Mouse (Mus musculus) limb, embryonic 12.5 days (tissue): ENCODE data around the gene Actn1. TPM values are rescaled to one million over a fixed set of nuclear protein-coding genes. Genes with fewer than 3 reads are reported as not detected.
A peak's percentile ranks its signal among the peaks of the same experiment; 100 is the strongest.

Source experiments
- ATAC-seq: fragments of 200-750 bp; cut with Nextera tagmentation; 2 replicates; pipeline ENCODE4 v1.8.0; 2017; ENCODE audit warnings: low read depth, moderate TSS enrichment; ENCODE audit not compliant: insufficient number of reproducible peaks, insufficient read depth, low FRiP score, low TSS enrichment
- H3K27ac ChIP-seq: fragments of 300-500 bp; sonication (generic); 2 replicates; pipeline ENCODE4 v1.5.1; 2016; ENCODE audit warnings: mild to moderate bottlenecking, moderate library complexity
- H3K27me3 ChIP-seq: fragments of 300-500 bp; sonication (generic); 2 replicates; pipeline ENCODE4 v1.6.1; 2016; ENCODE audit warnings: mild to moderate bottlenecking, moderate library complexity
- H3K36me3 ChIP-seq: fragments of 300-500 bp; sonication (generic); 2 replicates; pipeline ENCODE4 v1.6.1; 2016; ENCODE audit warnings: mild to moderate bottlenecking, moderate library complexity
- H3K4me1 ChIP-seq: fragments of 300-500 bp; sonication (generic); replicated peaks from 2 replicates; pipeline ENCODE4 v1.6.1; 2016
- H3K4me2 ChIP-seq: fragments of 300-500 bp; sonication (generic); 2 replicates; pipeline ENCODE4 v1.6.1; 2016; ENCODE audit warnings: mild to moderate bottlenecking, moderate library complexity
- H3K4me3 ChIP-seq: fragments of 300-500 bp; sonication (generic); replicated peaks from 2 replicates; pipeline ENCODE4 v1.5.1; 2016; ENCODE audit warnings: mild to moderate bottlenecking
- H3K9ac ChIP-seq: fragments of 300-500 bp; sonication (generic); replicated peaks from 2 replicates; pipeline ENCODE4 v1.6.1; 2016; ENCODE audit warnings: mild to moderate bottlenecking, moderate library complexity
- H3K9me3 ChIP-seq: fragments of 300-500 bp; sonication (generic); 2 replicates; pipeline ENCODE4 v1.6.1; 2016; ENCODE audit warnings: mild to moderate bottlenecking, moderate library complexity
- WGBS: fragments of 180-500 bp; shearing (Covaris S2); methylation state at CpG from one replicate; pipeline ENCODE4 v1.1.7; 2016; 5-methylcytosine and 5-hydroxymethylcytosine counted together
- polyA plus RNA-seq: library from polyadenylated mRNA; unstranded; fragments of >200 nt; fragmentation: Nextera tagmentation; extraction: Ambion mirVana; gene quantifications from 2 replicates; pipeline ENCODE4 v1.2.1, GENCODE M21; 2016

Gene Actn1
- polyA plus RNA-seq, 1 experiment from 2014 or later, result 42.0 TPM

DNA sequence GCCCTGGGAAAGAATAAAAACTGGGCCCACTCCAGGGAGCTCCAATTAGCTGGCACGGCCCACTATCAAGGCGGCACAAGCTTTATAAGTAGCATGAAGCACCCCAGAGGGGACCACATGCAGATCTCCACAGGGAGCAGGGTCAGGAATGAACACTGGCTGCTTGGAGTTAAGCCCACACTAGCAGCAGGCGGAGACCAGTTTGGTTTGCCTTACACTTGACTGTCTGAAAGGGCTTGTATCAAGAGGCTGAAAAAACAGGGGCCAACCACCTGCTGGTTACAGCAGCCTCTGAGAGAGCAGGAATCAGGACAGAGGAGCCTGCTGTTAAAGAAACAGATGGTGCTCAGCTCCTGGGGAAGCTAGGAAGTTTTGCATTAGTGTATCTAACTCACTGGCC is 32.3 kb downstream of the Actn1 start:
- no peaks in the 10 kb centered on the region for H3K27me3 ChIP-seq
- no peak overlapping the region for H3K4me3 ChIP-seq
- no peak overlapping the region; the same call in 1 of the 2 replicates for H3K9ac ChIP-seq
- ATAC-seq, result 0 out of 2 replicates have a peak, but pooled peaks have one; percentile 11
- H3K4me1 ChIP-seq, result peaks cover 97% of the 10 kb centered on the region
- no peaks in the 10 kb centered on the region for H3K36me3 ChIP-seq
- H3K9me3 ChIP-seq, result no peaks in the 10 kb centered on the region
- 17% methylated on average over 3 of the region's 3 CpGs for WGBS
- peak overlapping the region; percentile 97 for H3K27ac ChIP-seq
- H3K4me2 ChIP-seq, result peak overlapping the region; percentile 5

DNA sequence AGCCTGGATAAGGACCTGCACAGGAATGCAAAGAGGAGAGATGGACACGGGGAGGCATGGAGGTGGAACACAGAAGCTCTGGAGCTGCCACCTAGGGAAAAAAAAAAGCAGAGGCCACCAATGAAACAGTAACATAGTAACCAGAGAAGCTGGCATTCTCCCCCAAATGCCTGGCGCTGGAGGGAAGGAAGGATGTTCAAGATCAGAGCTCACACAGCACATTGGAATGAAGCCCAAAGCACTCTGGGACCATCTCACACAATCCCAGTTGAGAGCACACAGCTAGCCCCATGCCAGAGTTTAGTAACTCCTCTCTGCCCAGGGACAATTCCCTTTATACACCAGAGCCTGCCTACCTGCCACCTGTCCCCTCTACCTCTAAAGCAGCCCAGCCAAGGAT is 34.1 kb downstream of the Actn1 start:
- no peak overlapping the region for H3K27ac ChIP-seq
- no peak for ATAC-seq
- no peak overlapping the region for H3K4me2 ChIP-seq
- 77% methylated on average over 2 of the region's 2 CpGs for WGBS
- H3K27me3 ChIP-seq, result no peaks in the 10 kb centered on the region
- no peak overlapping the region for H3K9ac ChIP-seq
- no peaks in the 10 kb centered on the region for H3K36me3 ChIP-seq
- H3K9me3 ChIP-seq, result no peaks in the 10 kb centered on the region
- H3K4me1 ChIP-seq, result peaks cover 87% of the 10 kb centered on the region
- no peak overlapping the region for H3K4me3 ChIP-seq

DNA sequence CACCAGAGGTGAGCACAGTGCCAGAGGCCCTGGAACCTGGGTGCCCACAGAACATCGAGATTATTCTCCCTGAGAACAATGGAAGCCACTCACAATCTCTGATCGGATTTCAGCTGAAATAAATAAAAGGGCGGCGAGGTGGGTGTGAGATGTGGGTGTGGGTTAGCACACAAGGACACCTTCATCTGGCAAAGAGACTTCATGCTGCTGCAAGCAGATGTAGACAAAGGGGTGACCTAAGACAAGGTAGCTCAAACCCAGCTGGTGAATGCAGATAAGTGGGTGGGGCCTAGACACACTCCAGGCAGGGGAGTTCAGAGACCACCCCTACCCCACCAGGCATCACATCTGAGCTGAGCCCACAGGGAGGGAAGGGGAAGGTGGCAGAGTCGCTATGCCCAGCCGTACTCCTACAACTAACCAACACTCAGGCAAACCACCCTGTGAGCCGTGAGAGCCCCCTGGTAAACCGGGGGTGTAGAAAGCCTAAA is 35.9 kb downstream of the Actn1 start:
- WGBS, result 52% methylated on average over 8 of the region's 8 CpGs
- no peaks in the 10 kb centered on the region for H3K9me3 ChIP-seq
- ATAC-seq, result no peak
- H3K4me3 ChIP-seq, result no peak overlapping the region
- no peaks in the 10 kb centered on the region for H3K27me3 ChIP-seq
- H3K4me2 ChIP-seq, result peak overlapping the region; percentile 19; the same call in 1 of the 2 replicates
- peak overlapping the region; percentile 80 for H3K27ac ChIP-seq
- no peaks in the 10 kb centered on the region for H3K36me3 ChIP-seq
- peaks cover 83% of the 10 kb centered on the region for H3K4me1 ChIP-seq
- no peak overlapping the region; the same call in 1 of the 2 replicates for H3K9ac ChIP-seq

DNA sequence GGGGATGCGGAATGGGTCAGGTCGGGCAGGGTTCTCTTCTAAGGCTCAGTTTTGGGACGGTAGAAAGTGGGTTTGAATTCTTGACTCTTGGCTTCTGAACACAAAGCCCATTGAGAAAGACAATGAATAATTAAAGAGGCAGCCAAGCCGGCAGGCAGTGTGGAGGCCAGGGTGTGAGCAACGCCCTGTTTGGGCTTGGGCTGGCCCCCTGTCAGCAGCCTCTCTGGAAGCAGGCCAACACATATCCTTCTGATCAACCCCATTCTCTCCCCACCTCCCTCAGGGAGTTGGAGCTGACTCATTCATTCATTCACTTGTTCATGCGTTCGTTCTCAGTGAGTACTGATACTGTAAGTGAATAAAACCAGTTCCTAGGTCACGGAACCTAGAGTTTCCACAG is 36.7 kb downstream of the Actn1 start:
- H3K36me3 ChIP-seq, result no peaks in the 10 kb centered on the region
- ATAC-seq, result no peak
- peaks cover 83% of the 10 kb centered on the region for H3K4me1 ChIP-seq
- H3K4me3 ChIP-seq, result no peak overlapping the region
- 0 out of 2 replicates have a peak overlapping the region, but pooled peaks have one; percentile 19 for H3K4me2 ChIP-seq
- H3K27ac ChIP-seq, result peak overlapping the region; percentile 80
- 51% methylated on average over 8 of the region's 8 CpGs for WGBS
- H3K27me3 ChIP-seq, result no peaks in the 10 kb centered on the region
- H3K9ac ChIP-seq, result no peak overlapping the region
- no peaks in the 10 kb centered on the region for H3K9me3 ChIP-seq

DNA sequence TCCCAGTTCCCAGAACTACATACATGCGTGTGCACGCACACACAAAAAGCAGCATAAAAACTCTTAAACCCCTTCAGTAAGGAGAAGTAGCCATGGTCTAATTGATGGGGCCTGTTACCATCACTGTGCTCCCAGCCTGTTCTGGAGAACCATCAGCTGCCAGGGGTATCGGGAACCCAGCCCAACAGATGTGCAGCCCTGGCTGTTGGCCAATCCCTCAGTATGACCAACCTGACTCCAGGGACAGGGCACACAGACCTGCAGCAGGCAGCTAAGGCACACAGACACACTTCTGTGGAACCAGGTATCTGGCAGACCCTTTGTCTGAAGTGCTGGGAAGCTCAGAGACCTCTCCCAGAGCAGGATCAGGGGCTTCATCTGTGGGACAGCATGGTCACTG is 37.7 kb downstream of the Actn1 start:
- Histone ChIP-seq H3K27ac (no peak overlapping the region), H3K27me3 (no peaks in the 10 kb centered on the region), H3K4me3 (no peak overlapping the region), H3K36me3 (no peaks in the 10 kb centered on the region), H3K9ac (no peak overlapping the region), H3K9me3 (no peaks in the 10 kb centered on the region), H3K4me1 (peaks cover 82% of the 10 kb centered on the region), H3K4me2 (no peak overlapping the region)
- no peak for ATAC-seq
- 83% methylated on average over 3 of the region's 3 CpGs for WGBS

DNA sequence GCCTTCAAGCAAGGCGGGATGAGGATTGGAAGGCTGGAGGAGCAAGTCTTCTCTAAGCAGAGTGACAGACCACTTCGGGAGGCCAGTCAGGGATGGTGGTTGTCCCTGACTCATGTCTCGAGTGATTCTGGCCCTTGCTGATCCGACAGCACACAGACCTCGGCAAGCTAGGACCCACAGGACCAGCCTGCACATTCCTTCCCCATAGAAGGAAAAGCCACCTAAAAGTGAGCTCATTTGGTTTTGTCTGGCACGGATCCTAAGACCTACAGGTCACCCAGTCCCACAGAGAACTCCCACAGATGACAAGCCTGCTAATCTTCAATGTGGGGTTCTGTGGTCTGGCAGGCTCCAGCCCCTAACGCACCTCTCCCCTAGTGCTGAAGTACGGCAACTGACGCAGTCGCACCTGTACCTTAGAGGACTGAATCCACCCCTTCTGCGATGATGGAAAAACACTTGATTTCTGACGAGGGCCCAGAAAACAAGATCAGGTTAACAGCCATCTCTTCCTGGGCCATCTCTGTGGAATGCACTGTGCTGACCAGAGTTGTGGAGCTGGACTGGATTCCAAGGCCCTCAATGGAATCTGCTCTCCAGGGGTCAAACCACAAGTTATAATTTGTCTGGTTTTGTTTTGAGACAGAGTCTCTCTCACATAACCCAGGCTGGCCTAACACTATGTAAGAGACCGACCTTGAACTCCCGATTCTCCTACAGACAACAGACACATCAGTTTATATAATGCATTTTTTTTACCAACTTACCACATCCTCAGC is 39.7 kb downstream of the Actn1 start:
- Histone ChIP-seq H3K9me3 (no peaks in the 10 kb centered on the region), H3K9ac (no peak overlapping the region)
- 84% methylated on average over 14 of the region's 14 CpGs for WGBS

DNA sequence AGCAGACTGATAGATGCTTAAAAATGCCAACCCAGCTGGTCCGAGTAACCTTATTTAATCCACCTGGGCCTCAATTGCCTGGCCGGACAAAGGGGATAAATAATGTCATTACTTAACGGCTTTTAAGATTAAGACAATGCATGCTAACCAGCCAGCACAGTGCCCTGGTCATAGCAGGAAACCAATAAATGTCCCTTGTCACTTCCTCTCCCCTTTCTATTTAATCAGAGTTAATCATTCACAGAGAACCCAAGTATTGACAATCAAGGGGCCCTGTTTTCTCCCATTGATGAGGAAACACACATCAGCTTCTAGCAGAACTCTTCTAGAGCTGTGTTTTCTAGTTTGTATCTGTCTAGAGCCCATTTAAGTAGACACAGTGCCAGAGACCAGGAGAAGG is 41.4 kb downstream of the Actn1 start:
- Histone ChIP-seq H3K36me3 (no peaks in the 10 kb centered on the region), H3K4me3 (no peak overlapping the region), H3K27ac (no peak overlapping the region), H3K9me3 (no peaks in the 10 kb centered on the region), H3K27me3 (no peaks in the 10 kb centered on the region), H3K4me1 (peaks cover 69% of the 10 kb centered on the region), H3K9ac (no peak overlapping the region), H3K4me2 (no peak overlapping the region)
- ATAC-seq, result no peak
- 28% methylated on average over 3 of the region's 3 CpGs for WGBS

More for the DNA sequence above, 39.7 kb downstream of the Actn1 start:
- peaks cover 72% of the 10 kb centered on the region for H3K4me1 ChIP-seq
- H3K4me2 ChIP-seq, result no peak overlapping the region
- H3K27ac ChIP-seq, result peak overlapping the region; percentile 51
- no peak overlapping the region for H3K4me3 ChIP-seq
- H3K36me3 ChIP-seq, result no peaks in the 10 kb centered on the region
- H3K27me3 ChIP-seq, result no peaks in the 10 kb centered on the region
- no peak for ATAC-seq

DNA sequence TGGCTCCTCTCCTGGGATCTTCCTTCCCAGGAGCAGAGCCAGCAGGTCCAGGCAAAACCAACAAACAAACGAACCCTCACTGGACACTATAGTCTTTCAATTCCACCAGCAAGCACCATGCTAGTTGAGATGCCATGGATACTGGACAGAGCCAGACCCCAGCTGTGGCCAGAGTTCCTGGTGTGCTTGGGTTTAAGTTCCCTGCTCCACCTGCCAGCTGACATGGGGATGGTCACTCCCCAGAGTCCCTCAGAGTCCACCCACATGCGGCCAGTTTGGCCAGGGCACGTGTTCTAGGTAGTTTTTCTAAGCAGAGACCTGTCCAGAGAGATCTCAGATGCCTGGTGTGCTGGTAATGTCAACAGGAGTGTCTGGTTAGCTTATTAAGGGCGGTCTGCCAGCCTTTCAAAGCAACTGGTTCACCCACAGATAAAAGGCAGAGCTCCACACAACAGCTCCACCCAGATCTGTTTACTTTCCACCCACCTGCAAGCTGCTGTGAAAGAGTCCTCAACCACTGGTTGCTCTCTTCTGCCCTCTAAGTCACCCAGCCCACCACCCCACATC is 42.0 kb downstream of the Actn1 start:
- Histone ChIP-seq H3K4me1 (peaks cover 69% of the 10 kb centered on the region), H3K9me3 (no peaks in the 10 kb centered on the region), H3K9ac (no peak overlapping the region), H3K27me3 (no peaks in the 10 kb centered on the region), H3K4me3 (no peak overlapping the region), H3K4me2 (no peak overlapping the region), H3K27ac (no peak overlapping the region), H3K36me3 (no peaks in the 10 kb centered on the region)
- WGBS, result 69% methylated on average over 4 of the region's 4 CpGs
- no peak for ATAC-seq

DNA sequence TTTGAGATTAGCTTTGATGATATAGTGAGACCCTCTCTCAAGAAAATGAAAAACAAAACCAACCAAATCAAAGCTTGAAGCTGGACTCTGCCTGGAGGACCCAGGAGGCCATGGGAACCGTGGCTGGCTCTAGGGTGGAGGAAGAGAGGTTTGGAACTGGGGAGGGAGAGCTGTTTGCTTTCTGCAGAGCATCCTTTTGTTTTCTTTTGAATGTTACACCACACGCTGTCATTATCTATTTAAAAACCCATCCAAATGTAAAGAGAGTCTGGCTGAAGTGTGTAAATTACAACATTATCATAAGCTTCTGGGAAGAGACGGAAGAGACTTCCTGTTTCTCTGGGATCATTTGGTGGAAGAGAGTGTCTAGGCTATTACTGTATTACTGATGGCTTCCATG is 43.1 kb downstream of the Actn1 start:
- Histone ChIP-seq H3K4me3 (no peak overlapping the region), H3K4me1 (peaks cover 71% of the 10 kb centered on the region), H3K27ac (0 out of 2 replicates have a peak overlapping the region, but pooled peaks have one; percentile 23), H3K27me3 (no peaks in the 10 kb centered on the region), H3K9ac (no peak overlapping the region), H3K4me2 (no peak overlapping the region), H3K9me3 (no peaks in the 10 kb centered on the region), H3K36me3 (no peaks in the 10 kb centered on the region)
- no peak for ATAC-seq
- WGBS, result 84% methylated on average over 3 of the region's 3 CpGs

DNA sequence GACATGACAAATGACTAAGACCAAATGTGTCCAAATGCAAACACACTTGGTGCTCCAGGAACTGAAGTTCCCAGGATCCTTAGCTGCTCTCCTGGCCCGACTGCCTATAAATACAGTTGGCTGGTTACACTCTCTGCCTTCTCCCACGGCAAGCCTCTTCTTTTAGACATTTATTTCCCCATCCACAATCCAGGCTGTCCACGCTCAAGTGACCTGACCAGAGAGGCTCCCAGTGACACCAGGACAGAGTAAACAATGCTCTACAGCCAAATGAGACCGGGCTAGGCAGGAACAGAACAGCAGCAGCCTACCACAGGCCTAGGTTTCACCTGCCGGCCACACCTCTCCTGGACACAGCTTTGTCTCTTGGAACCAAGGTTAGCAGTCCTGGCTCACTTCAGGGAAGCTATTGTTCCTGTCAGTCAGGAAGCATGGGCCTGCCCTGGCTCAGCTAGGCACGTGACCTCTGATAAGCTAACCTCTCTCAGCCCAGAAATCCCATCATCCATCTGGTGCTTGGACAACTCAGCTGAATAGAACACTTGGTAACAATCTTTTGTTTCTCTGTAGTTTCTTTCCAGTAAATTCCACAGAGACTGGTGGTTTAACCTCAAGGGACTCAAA is 43.8 kb downstream of the Actn1 start:
- H3K4me2 ChIP-seq, result no peak overlapping the region
- H3K27ac ChIP-seq, result 0 out of 2 replicates have a peak overlapping the region, but pooled peaks have one; percentile 13
- H3K36me3 ChIP-seq, result no peaks in the 10 kb centered on the region
- 70% methylated on average over 6 of the region's 6 CpGs for WGBS
- H3K4me1 ChIP-seq, result peaks cover 77% of the 10 kb centered on the region
- ATAC-seq, result no peak
- H3K27me3 ChIP-seq, result no peaks in the 10 kb centered on the region
- no peak overlapping the region for H3K4me3 ChIP-seq
- H3K9me3 ChIP-seq, result no peaks in the 10 kb centered on the region
- no peak overlapping the region for H3K9ac ChIP-seq

DNA sequence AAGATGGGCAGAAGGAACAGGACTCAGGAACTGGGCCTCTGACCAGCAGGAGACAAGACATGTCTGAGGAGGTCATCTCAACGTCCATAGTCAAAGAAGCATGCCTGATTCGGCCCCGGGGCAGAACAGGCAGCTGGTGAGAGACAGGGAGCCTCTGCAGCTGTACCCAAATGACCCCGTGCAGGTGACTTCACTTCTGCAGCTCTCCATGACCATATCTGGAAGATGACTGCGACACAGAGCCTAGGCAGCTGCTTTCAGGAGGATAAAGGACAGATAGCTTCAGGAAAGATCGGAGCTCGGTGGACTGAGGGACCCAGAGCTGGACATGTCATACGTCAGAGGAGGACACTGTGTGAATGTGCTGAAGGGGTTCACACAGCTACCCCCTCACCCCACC is 46.4 kb downstream of the Actn1 start:
- peaks cover 82% of the 10 kb centered on the region for H3K4me1 ChIP-seq
- no peak overlapping the region for H3K4me3 ChIP-seq
- H3K36me3 ChIP-seq, result peaks cover 8% of the 10 kb centered on the region; the same call in 1 of the 2 replicates
- no peaks in the 10 kb centered on the region for H3K27me3 ChIP-seq
- WGBS, result 70% methylated on average over 8 of the region's 8 CpGs
- no peak overlapping the region for H3K27ac ChIP-seq
- H3K9me3 ChIP-seq, result no peaks in the 10 kb centered on the region
- no peak overlapping the region; the same call in 1 of the 2 replicates for H3K9ac ChIP-seq
- H3K4me2 ChIP-seq, result no peak overlapping the region
- ATAC-seq, result no peak
